Mouse (Mus musculus) embryonic facial prominence, embryonic 13.5 days (tissue): ENCODE measurements around the gene Klk1b26. TPM values are rescaled to one million over a fixed set of nuclear protein-coding genes. Genes with fewer than 3 reads are reported as not detected.

Experiments used
- polyA plus RNA-seq: library from polyadenylated mRNA; unstranded; fragments of >200 nt; fragmentation: Nextera tagmentation; extraction: Ambion mirVana; gene quantifications from 2 replicates; pipeline ENCODE4 v1.2.1, GENCODE M21; 2015

Klk1b26 gene
- polyA plus RNA-seq, 1 experiment from 2014 or later, result not detected

Other genes with a start within 250 kb of the Klk1b26 start
- 0.25 TPM in 1 of 2 replicates, not detected in the other for gene Klk12, start 243.3 kb upstream of the Klk1b26 start, polyA plus RNA-seq
- gene Klk11, start 237.6 kb upstream of the Klk1b26 start, polyA plus RNA-seq, result 1.3 and 3.0 TPM in 2 replicates
- gene Klk10, start 231.1 kb upstream of the Klk1b26 start, polyA plus RNA-seq, result 3.0 and 3.6 TPM in 2 replicates
- gene Klk9, start 220.3 kb upstream of the Klk1b26 start, polyA plus RNA-seq, result 0.46 and 0.83 TPM in 2 replicates
- 23.9 and 25.1 TPM in 2 replicates for gene Klk8, start 214.6 kb upstream of the Klk1b26 start, polyA plus RNA-seq
- 0.35 TPM in 1 of 2 replicates, not detected in the other for gene Klk7, start 200.9 kb upstream of the Klk1b26 start, polyA plus RNA-seq
- not detected in 2 replicates for gene Klk6, start 187.7 kb upstream of the Klk1b26 start, polyA plus RNA-seq
- gene Klk5, start 170.2 kb upstream of the Klk1b26 start, polyA plus RNA-seq, result 1.1 TPM in 1 of 2 replicates, not detected in the other
- gene Klk4, start 131.0 kb upstream of the Klk1b26 start, polyA plus RNA-seq, result 0.44 TPM in 1 of 2 replicates, not detected in the other
- not detected in 2 replicates for gene Klk15, start 78.4 kb upstream of the Klk1b26 start, polyA plus RNA-seq
- not detected in 2 replicates for gene Klk1b8, start 61.5 kb upstream of the Klk1b26 start, polyA plus RNA-seq
- not detected in 2 replicates for gene Klk1b1, start 45.4 kb upstream of the Klk1b26 start, polyA plus RNA-seq
- not detected in 2 replicates for gene Klk1b9, start 36.1 kb upstream of the Klk1b26 start, polyA plus RNA-seq
- gene Klk1b11, start 16.3 kb upstream of the Klk1b26 start, polyA plus RNA-seq, result not detected in 2 replicates
- not detected in 2 replicates for gene Klk1b27, start 40.1 kb downstream of the Klk1b26 start, polyA plus RNA-seq
- not detected in 2 replicates for gene Klk1b21, start 90.2 kb downstream of the Klk1b26 start, polyA plus RNA-seq
- not detected in 2 replicates for gene Klk1b22, start 100.5 kb downstream of the Klk1b26 start, polyA plus RNA-seq
- gene Klk1b16, start 124.6 kb downstream of the Klk1b26 start, polyA plus RNA-seq, result not detected in 2 replicates
- gene Klk1b24, start 176.1 kb downstream of the Klk1b26 start, polyA plus RNA-seq, result not detected in 2 replicates
- gene Klk1b3, start 186.0 kb downstream of the Klk1b26 start, polyA plus RNA-seq, result not detected in 2 replicates
- gene Klk1b4, start 195.3 kb downstream of the Klk1b26 start, polyA plus RNA-seq, result not detected in 2 replicates
- gene Klk1b5, start 203.8 kb downstream of the Klk1b26 start, polyA plus RNA-seq, result not detected in 2 replicates
- gene Klk1, start 213.2 kb downstream of the Klk1b26 start, polyA plus RNA-seq, result not detected in 2 replicates
- 0.21 TPM in 1 of 2 replicates, not detected in the other for gene Gm36864, start 224.0 kb downstream of the Klk1b26 start, polyA plus RNA-seq
- gene 1700028J19Rik, start 234.5 kb downstream of the Klk1b26 start, polyA plus RNA-seq, result 1.4 TPM in 2 replicates
- gene 2410002F23Rik, start 234.6 kb downstream of the Klk1b26 start, polyA plus RNA-seq, result 199 and 210 TPM in 2 replicates
- gene Acp4, start 245.2 kb downstream of the Klk1b26 start, polyA plus RNA-seq, result 0.13 TPM in 1 of 2 replicates, not detected in the other
- not detected in 2 replicates for gene Gm15517, start 249.3 kb downstream of the Klk1b26 start, polyA plus RNA-seq